8 mouse cellular contexts compared by ENCODE assay signal in genomic region chr17:3085152-3085551, GRCm38 (mm10). TPM values are rescaled to one million over a fixed set of nuclear protein-coding genes. Genes with fewer than 3 reads are reported as not detected.
A peak's percentile ranks its signal among the peaks of the same experiment; 100 is the strongest.
DNase-seq lines count a peak whose midpoint lies in the region; ATAC-seq and TF ChIP-seq lines count a peak whose summit lies in the region.

No protein-coding gene starts in this region.

- H3K4me3 ChIP-seq in intestine, embryonic 15.5 days (replicated peaks): 0 out of 2 replicates have a peak overlapping the region, but pooled peaks have one; percentile 55
- peak overlapping the region; percentile 97 for H3K4me3 ChIP-seq in small intestine, adult 2 months (ENCODE audit: low read depth, low read length)

- H3K9me3 ChIP-seq in intestine, embryonic 15.5 days: no peaks in the 10 kb centered on the region

- no peak for TF ChIP-seq CTCF in small intestine, adult 2 months (IDR thresholded peaks at IDR 0.05; ENCODE audit: extremely low read depth, insufficient read length, insufficient replicate concordance, low read depth, low read length)

- H3K9ac ChIP-seq in intestine, embryonic 15.5 days: no peak overlapping the region

- no peak for TF ChIP-seq POLR2A in small intestine, adult 2 months (IDR thresholded peaks at IDR 0.05; ENCODE audit: low read depth, low read length)

- H3K36me3 ChIP-seq in intestine, embryonic 15.5 days: no peaks in the 10 kb centered on the region
- no peaks in the 10 kb centered on the region for H3K36me3 ChIP-seq in small intestine, adult 2 months (ENCODE audit: control insufficient read depth, insufficient read depth, low read length)

- WGBS in intestine, embryonic 15.5 days: 63% methylated on average over 3 of the region's 3 CpGs
- 68% methylated on average over 3 of the region's 3 CpGs for WGBS in small intestine, adult 2 months

- ATAC-seq in intestine, embryonic 15.5 days: no peak

- H3K4me2 ChIP-seq in intestine, embryonic 15.5 days (replicated peaks): peak overlapping the region; percentile 71

- no peaks in the 10 kb centered on the region for H3K27me3 ChIP-seq in intestine, embryonic 15.5 days (replicated peaks)
- H3K27me3 ChIP-seq in small intestine, adult 2 months (ENCODE audit: control insufficient read depth, insufficient read depth, low read length): no peaks in the 10 kb centered on the region

- H3K4me1 ChIP-seq in intestine, embryonic 15.5 days (replicated peaks): no peaks in the 10 kb centered on the region
- H3K4me1 ChIP-seq in small intestine, adult 2 months (ENCODE audit: control insufficient read depth, insufficient read depth, insufficient read length, low read length): no peaks in the 10 kb centered on the region

- peak; percentile 31 for DNase-seq in embryo, embryonic 10.5 days (ENCODE audit: low spot score)
- DNase-seq in embryo, embryonic 10 days (ENCODE audit: low spot score): no peak
- peak; percentile 37 for DNase-seq in thymus, postnatal 0 days (ENCODE audit: low spot score)
- DNase-seq in thymus, postnatal 25 days: no peak
- DNase-seq in layer of hippocampus, adult 18-20 months (ENCODE audit: low spot score in 2 of 2): no peak
- no peak for DNase-seq in thymus, adult 18-20 months

- 0 out of 2 replicates have a peak overlapping the region, but pooled peaks have one; percentile 94 for H3K27ac ChIP-seq in intestine, embryonic 15.5 days
- H3K27ac ChIP-seq in small intestine, adult 2 months (ENCODE audit: insufficient read depth, low read depth, low read length): no peak overlapping the region

RNA-seq across cellular contexts. Expression of gene Scaf8, which starts 29.6 kb away (rescaled TPM):
- polyA plus RNA-seq in thymus, postnatal 0 days (2015; fragmentation: Nextera tagmentation; extraction: Ambion mirVana): 19.1 and 19.2 TPM in 2 replicates
- polyA plus RNA-seq in intestine, embryonic 15.5 days (2015; fragmentation: Nextera tagmentation; extraction: Ambion mirVana): 16.0 and 16.9 TPM in 2 replicates
- polyA plus RNA-seq in small intestine, adult 2 months (2012; rRNA removed): 6.8 and 12.6 TPM in 2 replicates
- 10 to 100 TPM; 54.6 to 61.2 TPM for total RNA-seq in layer of hippocampus, adult 18-20 months (2021)

Comparison
In these comparisons a context has a peak if more than half of its experiments do, and no peak if none do; other contexts are left out.
1. DNase-seq: peak in embryo, embryonic 10.5 days (single experiment) and thymus, postnatal 0 days (single experiment); none in embryo, embryonic 10 days (single experiment), thymus, postnatal 25 days (single experiment), layer of hippocampus, adult 18-20 months (0 of 2) and thymus, adult 18-20 months (0 of 2).